Mouse (Mus musculus) CH12.LX (cell line): ENCODE measurements around the gene Mrm3. TPM values are rescaled to one million over a fixed set of nuclear protein-coding genes. Genes with fewer than 3 reads are reported as not detected.
"Not testable (repeated sequence)": the region's sequence is repeated elsewhere in the genome, so short reads cannot be mapped to it uniquely, and the experiment has no call there.

Experiments
- DNase-seq: peaks from one replicate; pipeline ENCODE4 v3.0.0-alpha.2; 2013; ENCODE audit errors: extremely low read depth
- H3K27ac ChIP-seq: 2 replicates; pipeline ENCODE4 v1.5.1; 2012; ENCODE audit warnings: low read depth, mild to moderate bottlenecking, control low read depth, moderate library complexity; ENCODE audit not compliant: insufficient read depth
- H3K27me3 ChIP-seq: replicated peaks from 2 replicates; pipeline ENCODE3; 2012; ENCODE audit warnings: inconsistent platforms
- H3K36me3 ChIP-seq, 2 experiments: replicated peaks in 1 of 2; 2 replicates each; pipeline versions ENCODE3 to v1.6.1; 2012; ENCODE audit warnings: inconsistent platforms in 1 of 2, low read length in 1 of 2, mild to moderate bottlenecking in 1 of 2, mixed read lengths in 1 of 2, moderate library complexity in 1 of 2; ENCODE audit not compliant: control insufficient read depth in 1 of 2, insufficient read depth in 1 of 2
- H3K4me1 ChIP-seq, 2 experiments: 2 replicates each; pipeline ENCODE4 v1.6.1; 2012; ENCODE audit warnings: inconsistent platforms in 1 of 2, moderate library complexity in 1 of 2; ENCODE audit not compliant: insufficient read depth in 2 of 2, control insufficient read depth in 1 of 2
- H3K4me2 ChIP-seq: 2 replicates; pipeline ENCODE4 v1.6.1; 2012; ENCODE audit warnings: low read depth, mild to moderate bottlenecking, control low read depth; ENCODE audit not compliant: poor library complexity, insufficient read depth, severe bottlenecking
- H3K4me3 ChIP-seq, 3 experiments: fragments of 150-350 bp in 1 of 3; sonication (generic) in 1 of 3; replicated peaks in 1 of 3; 2 replicates each; pipeline versions ENCODE3 to v1.5.1; 2011 to 2012; ENCODE audit warnings: low read depth in 2 of 3, low read length in 2 of 3, mild to moderate bottlenecking in 2 of 3, moderate library complexity in 2 of 3, control low read depth in 1 of 3, improper control_type of control experiment in 1 of 3, inconsistent platforms in 1 of 3, mixed read lengths in 1 of 3; ENCODE audit not compliant: poor library complexity in 1 of 3
- H3K79me2 ChIP-seq: replicated peaks from 2 replicates; pipeline ENCODE4 v1.6.1; 2012; ENCODE audit warnings: mild to moderate bottlenecking, moderate library complexity; ENCODE audit not compliant: control insufficient read depth, poor library complexity, insufficient read depth, severe bottlenecking; ENCODE audit errors: extremely low read depth
- H3K9ac ChIP-seq: 2 replicates; pipeline ENCODE4 v1.6.1; 2012; ENCODE audit warnings: low read depth, mild to moderate bottlenecking, control low read depth, moderate library complexity; ENCODE audit not compliant: insufficient read depth
- H3K9me3 ChIP-seq: replicated peaks from 2 replicates; pipeline ENCODE3; 2012; ENCODE audit warnings: low read length, inconsistent platforms, mixed read lengths
- CHD2 ChIP-seq: IDR thresholded peaks from 2 replicates; pipeline ENCODE4 v1.6.1; 2011; ENCODE audit warnings: low read length, improper control_type of control experiment
- EP300 ChIP-seq: IDR thresholded peaks from 2 replicates; pipeline ENCODE4 v1.6.1; 2011; ENCODE audit warnings: low read length, improper control_type of control experiment
- GABPA ChIP-seq: IDR thresholded peaks from 2 replicates; pipeline ENCODE4 v1.6.1; 2012; ENCODE audit warnings: low read depth, low read length, improper control_type of control experiment, inconsistent platforms; ENCODE audit not compliant: insufficient replicate concordance
- IRF4 ChIP-seq: IDR thresholded peaks from 2 replicates; pipeline ENCODE4 v1.6.1; 2014; ENCODE audit warnings: low read depth, mild to moderate bottlenecking, inconsistent platforms, low read length, improper control_type of control experiment
- KAT2A ChIP-seq: IDR thresholded peaks from 2 replicates; pipeline ENCODE4 v1.6.1; 2012; ENCODE audit warnings: low read length, improper control_type of control experiment, inconsistent platforms; ENCODE audit not compliant: insufficient replicate concordance
- MAFK ChIP-seq: IDR thresholded peaks from 2 replicates; pipeline ENCODE4 v1.6.1; 2011; ENCODE audit warnings: low read length, improper control_type of control experiment; ENCODE audit not compliant: insufficient replicate concordance
- MAX ChIP-seq: IDR thresholded peaks from 2 replicates; pipeline ENCODE4 v1.6.1; 2011; ENCODE audit warnings: low read length, improper control_type of control experiment
- MEF2A ChIP-seq: IDR thresholded peaks from 2 replicates; pipeline ENCODE4 v1.6.1; 2014; ENCODE audit warnings: low read depth, mild to moderate bottlenecking, inconsistent platforms, low read length, improper control_type of control experiment, borderline replicate concordance
- NELFE ChIP-seq: IDR thresholded peaks from 2 replicates; pipeline ENCODE4 v1.6.1; 2011; ENCODE audit warnings: low read depth, low read length, improper control_type of control experiment
- POLR2A ChIP-seq: IDR thresholded peaks from 2 replicates; pipeline ENCODE4 v1.6.1; 2011; ENCODE audit warnings: low read depth, mild to moderate bottlenecking, improper control_type of control experiment, low read length
- TBP ChIP-seq: conservative IDR thresholded peaks from 2 replicates; pipeline ENCODE4 v1.6.1; 2011; ENCODE audit warnings: low read depth, low read length, improper control_type of control experiment
- TCF12 ChIP-seq: IDR thresholded peaks from 2 replicates; pipeline ENCODE4 v1.6.1; 2014; ENCODE audit warnings: low read depth, mild to moderate bottlenecking, inconsistent platforms, low read length, improper control_type of control experiment
- ZMIZ1 ChIP-seq: IDR thresholded peaks from 2 replicates; pipeline ENCODE4 v1.6.1; 2012; ENCODE audit warnings: low read depth, mild to moderate bottlenecking, inconsistent platforms, low read length, improper control_type of control experiment
- ZNF384 ChIP-seq: IDR thresholded peaks from 2 replicates; pipeline ENCODE4 v1.6.1; 2012; ENCODE audit warnings: low read depth, low read length, improper control_type of control experiment, inconsistent platforms
- dilution Hi-C: fragments of 300-500 bp; cut with MboI; formaldehyde crosslinking; loops from 2 replicates; pipeline ENCODE4 v1.14.3; 2020; ENCODE audit warnings: low sequenced_read_pairs; ENCODE audit not compliant: extremely low pct_unique_long_range_greater_than_20kb, extremely low pct_ligation_motif_present
- in situ Hi-C: fragments of 300-500 bp; cut with MboI; formaldehyde crosslinking; loops from 3 replicates; pipeline ENCODE4 v1.14.3; 2019; ENCODE audit warnings: low sequenced_read_pairs, low pct_ligation_motif_present, low pct_unique_long_range_greater_than_20kb, mixed read lengths
- polyA plus RNA-seq: library from polyadenylated mRNA; unstranded; fragments of >175 nt; gene quantifications from 2 replicates; pipeline ENCODE4 v1.2.1, GENCODE M21; 2012; ENCODE audit warnings: low read depth; ENCODE audit not compliant: insufficient read length
- total RNA-seq, 2 experiments: library from RNA; depleted of rRNA; stranded (reverse); fragments of 300-350 nt in 1 of 2; fragments of >200 nt in 1 of 2; gene quantifications; 2 replicates each; pipeline ENCODE4 v1.2.3; 2012 to 2014

Gene Mrm3
- total and polyA plus RNA-seq, 3 experiments, result 35.1 to 41.6 (median 40.2) TPM

DNA sequence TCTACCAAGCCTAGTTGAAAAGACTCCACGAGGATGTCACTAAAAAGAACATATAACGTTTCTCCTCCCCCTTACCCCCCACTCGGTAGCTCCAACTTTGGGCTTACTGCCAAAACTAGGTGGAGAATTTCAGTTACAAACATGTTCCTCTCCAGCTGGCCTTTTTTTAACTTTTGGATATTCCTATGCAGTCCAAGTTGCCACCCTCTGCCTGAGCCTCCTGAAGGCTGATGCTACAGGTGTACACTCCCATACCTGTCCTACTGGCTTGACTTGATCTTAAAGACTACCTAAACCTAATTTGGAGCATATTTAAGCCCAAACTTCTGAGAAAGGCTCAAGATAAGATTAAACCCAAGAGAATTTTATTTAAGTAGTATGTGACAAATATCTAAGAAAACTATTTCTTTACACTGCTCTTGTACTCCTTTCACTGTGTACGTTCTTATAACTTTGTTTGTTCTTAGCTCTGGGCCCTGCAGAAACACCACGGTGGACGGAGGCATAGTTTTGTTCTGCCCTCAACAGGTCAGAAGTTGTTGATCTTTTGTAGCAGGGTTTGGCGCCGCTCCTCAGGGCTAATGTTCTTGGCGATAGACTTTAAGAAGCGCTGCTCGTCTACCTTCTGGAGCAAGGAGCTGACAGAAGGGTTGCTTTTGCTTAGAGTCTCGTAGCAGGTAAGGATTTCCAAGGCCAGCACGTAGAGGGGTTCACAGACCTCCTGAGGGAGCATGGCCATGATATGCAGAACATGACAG lies 33.1 kb upstream of the Mrm3 start:
- no peak overlapping the region for H3K4me3 ChIP-seq
- no peak for DNase-seq
- H3K4me2 ChIP-seq, result no peak overlapping the region
- no peak overlapping the region for H3K27ac ChIP-seq
- dilution Hi-C loops (no loop called here), in situ Hi-C loops (no loop called here)
- no peaks in the 10 kb centered on the region for H3K27me3 ChIP-seq
- no peak overlapping the region for H3K9ac ChIP-seq
- peaks cover 61 to 85% of the 10 kb centered on the region in 2 experiments for H3K36me3 ChIP-seq
- H3K9me3 ChIP-seq, result no peaks in the 10 kb centered on the region
- no peak for TF ChIP-seq GABPA
- no peak for TF ChIP-seq TBP
- TF ChIP-seq POLR2A, result no peak
- TF ChIP-seq ZNF384, result no peak
- TF ChIP-seq EP300, result no peak
- TF ChIP-seq KAT2A, result no peak
- no peak for TF ChIP-seq MEF2A
- TF ChIP-seq CHD2, result no peak
- TF ChIP-seq MAX, result no peak
- TF ChIP-seq NELFE, result no peak
- no peak for TF ChIP-seq MAFK
- no peak for TF ChIP-seq IRF4
- no peak for TF ChIP-seq TCF12
- TF ChIP-seq ZMIZ1, result no peak
- 0 out of 2 replicates have a peak, but pooled peaks cover 4% of the 10 kb centered on the region for H3K79me2 ChIP-seq
- H3K4me1 ChIP-seq, result peaks cover 0 to 14% of the 10 kb centered on the region in 2 experiments; a peak in 2 of 4 replicates

DNA sequence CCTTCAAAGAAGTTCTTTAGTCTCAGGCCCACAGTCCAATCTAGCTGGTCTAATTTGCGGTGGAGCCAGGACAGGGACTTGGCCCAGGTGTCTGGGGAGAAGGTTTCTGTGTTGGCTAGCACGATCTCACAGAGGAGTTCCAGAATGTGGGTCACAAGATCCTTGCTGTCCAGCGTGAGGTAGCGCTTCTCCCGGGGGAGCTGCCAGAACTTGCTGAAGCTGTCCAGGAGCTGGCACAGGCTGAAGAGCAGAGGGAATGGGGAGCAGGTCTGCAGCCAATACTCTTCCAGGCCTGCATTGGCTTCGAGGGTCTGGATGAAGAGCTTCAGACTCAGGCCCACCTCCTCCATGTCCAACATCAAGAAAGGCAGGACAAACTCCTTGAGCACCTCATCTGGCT lies 31.9 kb upstream of the Mrm3 start:
- in situ Hi-C loops, H3K9ac ChIP-seq, DNase-seq, H3K4me2 ChIP-seq, H3K4me3 ChIP-seq, H3K9me3 ChIP-seq, H3K27ac ChIP-seq, dilution Hi-C loops, H3K27me3 ChIP-seq: not testable (repeated sequence)
- Histone ChIP-seq H3K36me3 (peaks cover 61 to 82% of the 10 kb centered on the region in 2 experiments), H3K4me1 (peaks cover 3 to 19% of the 10 kb centered on the region in 2 experiments; a peak in 3 of 4 replicates), H3K79me2 (peaks cover 13% of the 10 kb centered on the region)
